Mouse (Mus musculus): ENCODE data around the gene Arhgap44. TPM values are rescaled to one million over a fixed set of nuclear protein-coding genes. Genes with fewer than 3 reads are reported as not detected.

Arhgap44 gene
- total RNA-seq, 2 experiments from 2014 or later: 19.9 to 23.7 TPM

- no peak for DNase-seq
Measured at GRCm38 (mm10) chr11:65080274-65080673, 82.5 kb downstream of the Arhgap44 start.

- DNase-seq: no peak
Measured at GRCm38 (mm10) chr11:65069609-65070008, 93.2 kb downstream of the Arhgap44 start.

- no peak for DNase-seq
Measured at GRCm38 (mm10) chr11:65069051-65069450, 93.7 kb downstream of the Arhgap44 start.

GRCm38 (mm10) chr11:65065201-65065600 lies 97.6 kb downstream of the Arhgap44 start:
- no peak for DNase-seq

- peak; percentile 19 for DNase-seq
Measured at GRCm38 (mm10) chr11:65061437-65061836, 101.3 kb downstream of the Arhgap44 start.

- DNase-seq: no peak
Measured at GRCm38 (mm10) chr11:65059531-65059930, 103.2 kb downstream of the Arhgap44 start.

- no peak for DNase-seq
Measured at GRCm38 (mm10) chr11:65058224-65058908, 104.4 kb downstream of the Arhgap44 start.

- peak; percentile 14 for DNase-seq
Measured at GRCm38 (mm10) chr11:65055596-65055995, 107.2 kb downstream of the Arhgap44 start.

- no peak for DNase-seq
Measured at GRCm38 (mm10) chr11:65054216-65054615, 108.5 kb downstream of the Arhgap44 start.

GRCm38 (mm10) chr11:65050819-65051218 lies 111.9 kb downstream of the Arhgap44 start:
- no peak for DNase-seq

- no peak for DNase-seq
Measured at GRCm38 (mm10) chr11:65049090-65049489, 113.7 kb downstream of the Arhgap44 start.

- no peak for DNase-seq
Measured at GRCm38 (mm10) chr11:65040556-65040955, 122.2 kb downstream of the Arhgap44 start.

GRCm38 (mm10) chr11:65039517-65040095 lies 123.2 kb downstream of the Arhgap44 start:
- peak; percentile 12 for DNase-seq

- no peak for DNase-seq
Measured at GRCm38 (mm10) chr11:65038996-65039395, 123.8 kb downstream of the Arhgap44 start.

- DNase-seq: no peak
Measured at GRCm38 (mm10) chr11:65032221-65032620, 130.5 kb downstream of the Arhgap44 start.

- no peak for DNase-seq
Measured at GRCm38 (mm10) chr11:65030201-65030600, 132.6 kb downstream of the Arhgap44 start.

- DNase-seq: no peak
Measured at GRCm38 (mm10) chr11:65028049-65028448, 134.7 kb downstream of the Arhgap44 start.

- DNase-seq: no peak
Measured at GRCm38 (mm10) chr11:65022771-65023170, 140.0 kb downstream of the Arhgap44 start.

GRCm38 (mm10) chr11:65020744-65021143 lies 142.0 kb downstream of the Arhgap44 start:
- no peak for DNase-seq

- DNase-seq: no peak
Measured at GRCm38 (mm10) chr11:65016754-65017153, 146.0 kb downstream of the Arhgap44 start.

GRCm38 (mm10) chr11:65013906-65014305 lies 148.9 kb downstream of the Arhgap44 start:
- no peak for DNase-seq

GRCm38 (mm10) chr11:65006047-65006446 lies 156.7 kb downstream of the Arhgap44 start:
- DNase-seq: no peak

GRCm38 (mm10) chr11:65004836-65005235 lies 157.9 kb downstream of the Arhgap44 start:
- DNase-seq: no peak

- DNase-seq: no peak
Measured at GRCm38 (mm10) chr11:65003611-65004010, 159.2 kb downstream of the Arhgap44 start.

Data from heart, postnatal 4 days (tissue).